Mouse (Mus musculus): ENCODE data around the gene Gm21985. TPM values are rescaled to one million over a fixed set of nuclear protein-coding genes. Genes with fewer than 3 reads are reported as not detected.

The Gm21985 gene
- total and polyA plus RNA-seq, 2 experiments from 2014 or later: not detected

DNA sequence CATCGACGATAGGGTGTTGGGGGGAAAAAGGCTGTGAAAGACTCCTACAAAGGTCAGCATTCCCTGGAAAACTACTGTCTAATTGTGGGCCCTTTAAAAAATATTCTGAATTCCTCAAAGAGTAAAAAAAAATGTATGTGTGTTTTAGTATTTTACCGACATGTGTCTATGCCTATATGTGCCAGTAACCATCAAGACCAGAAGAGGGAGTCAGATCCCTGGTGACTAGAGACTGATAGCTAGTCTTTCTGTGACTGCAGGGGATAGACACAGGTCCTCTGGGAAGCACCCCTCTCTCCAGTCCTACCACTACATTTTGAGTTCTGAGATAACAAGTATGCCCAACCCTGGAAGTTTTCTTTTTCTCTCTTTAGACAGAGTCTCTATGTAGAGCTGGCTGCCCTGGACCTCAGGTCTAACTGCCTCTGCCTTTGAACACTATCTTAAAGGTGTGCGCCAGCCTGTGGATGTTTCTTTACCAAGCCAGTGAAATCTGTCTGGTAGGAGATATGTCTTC, 3.3 kb upstream of the Gm21985 start:
- Histone ChIP-seq H3K27me3 (ENCODE audit: insufficient read depth, low read length) (no peaks in the 10 kb centered on the region), H3K27ac (peak overlapping the region; percentile 80; the same call in 1 of the 2 replicates), H3K9ac (replicated peaks; ENCODE audit: low read length) (peak overlapping the region; percentile 63), H3K9me3 (ENCODE audit: low read length) (no peaks in the 10 kb centered on the region), H3K36me3 (ENCODE audit: insufficient read depth, low read length) (no peaks in the 10 kb centered on the region), H3K4me2 (ENCODE audit: low read depth, low read length) (peak overlapping the region; percentile 72), H3K4me1 (ENCODE audit: insufficient read depth, low read length) (peaks cover 19% of the 10 kb centered on the region), H3K4me3 (ENCODE audit: low read length) (peak overlapping the region; percentile 61)
- TF ChIP-seq CTCF (IDR thresholded peaks at IDR 0.05; ENCODE audit: low read depth): peak; percentile 47
- DNase-seq (ENCODE audit: low spot score) (no peak), ATAC-seq (no peak)
- 32% methylated on average over 4 of the region's 4 CpGs for WGBS

DNA sequence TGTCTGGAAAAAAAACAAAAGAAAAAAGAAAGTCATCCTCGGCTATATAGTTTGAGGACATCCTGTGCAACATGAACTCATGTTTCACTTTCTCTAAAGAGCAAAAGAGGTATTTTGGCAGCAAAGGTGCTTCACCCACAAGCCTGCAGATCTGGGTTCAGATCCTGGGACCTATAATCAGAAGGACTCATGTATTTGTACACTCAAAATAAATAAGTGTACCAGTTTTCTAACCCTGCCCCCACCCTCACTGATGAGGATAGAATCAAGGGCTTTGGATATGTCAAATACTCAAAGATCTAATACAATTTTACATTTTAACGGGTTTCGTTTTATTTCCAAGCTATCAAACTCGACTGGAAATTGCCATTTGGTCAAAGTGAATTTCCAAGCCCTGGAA, 1.8 kb upstream of the Gm21985 start:
- ATAC-seq (no peak), DNase-seq (ENCODE audit: low spot score) (no peak)
- H3K9me3 ChIP-seq (ENCODE audit: low read length): no peaks in the 10 kb centered on the region
- TF ChIP-seq CTCF (IDR thresholded peaks at IDR 0.05; ENCODE audit: low read depth): no peak
- peaks cover 19% of the 10 kb centered on the region for H3K4me1 ChIP-seq (ENCODE audit: insufficient read depth, low read length)
- no peak overlapping the region for H3K9ac ChIP-seq (replicated peaks; ENCODE audit: low read length)
- WGBS: 80% methylated on average over 4 of the region's 4 CpGs
- no peaks in the 10 kb centered on the region for H3K27me3 ChIP-seq (ENCODE audit: insufficient read depth, low read length)
- no peak overlapping the region for H3K4me3 ChIP-seq (ENCODE audit: low read length)
- no peak overlapping the region for H3K4me2 ChIP-seq (ENCODE audit: low read depth, low read length)
- no peak overlapping the region for H3K27ac ChIP-seq
- H3K36me3 ChIP-seq (ENCODE audit: insufficient read depth, low read length): no peaks in the 10 kb centered on the region

DNA sequence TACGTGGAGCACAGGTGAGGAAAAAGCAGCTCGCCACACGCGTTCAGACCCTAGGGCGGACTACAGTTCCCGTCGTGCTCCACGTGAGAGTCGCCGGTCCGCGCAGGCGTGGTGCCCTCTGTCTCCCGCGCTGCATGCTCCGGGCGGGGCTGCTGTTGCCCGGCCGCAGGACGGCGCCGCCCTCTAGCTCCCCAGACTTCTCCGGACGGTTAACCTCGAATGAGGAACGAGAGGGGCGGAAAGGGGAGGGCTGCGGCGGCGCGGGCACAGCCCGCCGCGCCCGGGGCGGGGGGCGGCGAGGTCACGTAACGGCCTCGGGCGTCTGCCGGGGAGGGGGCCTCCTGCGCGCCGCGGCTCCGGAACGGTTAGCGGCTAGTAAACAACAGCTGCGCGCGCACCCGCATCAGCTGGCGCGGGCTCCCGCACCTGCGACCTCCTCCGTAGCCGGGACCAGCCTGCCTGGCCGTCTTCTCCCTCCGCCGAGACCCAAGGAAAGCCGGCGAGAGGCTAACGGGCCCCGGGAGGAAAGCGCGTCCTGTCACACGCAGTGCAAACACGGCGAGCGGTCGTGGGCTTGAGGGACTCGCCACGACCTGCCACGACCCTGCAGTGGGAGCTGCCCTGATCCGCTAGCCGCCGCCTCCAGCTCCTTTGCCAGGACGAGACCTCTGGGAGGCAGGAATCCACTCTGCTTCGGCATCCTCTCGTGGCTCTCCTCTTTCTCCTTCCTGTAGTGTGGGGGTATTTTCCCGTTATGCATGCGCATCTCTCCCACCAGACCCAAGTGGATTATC, 469 bp upstream of the Gm21985 start, which contains the start of gene Slc12a6:
Gene Slc12a6 (plus strand): TSS at position 378 of the 794 bp plus-strand sequence.
- peak within 1 kb of the TSS; percentile 87 for H3K4me3 ChIP-seq (ENCODE audit: low read length)
- H3K4me2 ChIP-seq (ENCODE audit: low read depth, low read length): peak within 1 kb of the TSS; percentile 87
- peak; percentile 94 for DNase-seq (ENCODE audit: low spot score)
- H3K9ac ChIP-seq (replicated peaks; ENCODE audit: low read length): peak within 1 kb of the TSS; percentile 85
- H3K36me3 ChIP-seq (ENCODE audit: insufficient read depth, low read length): no peaks in the 10 kb centered on the region
- ATAC-seq: peak; percentile 95
- H3K27ac ChIP-seq: peak within 1 kb of the TSS; percentile 96
- no peaks in the 10 kb centered on the region for H3K9me3 ChIP-seq (ENCODE audit: low read length)
- peaks cover 22% of the 10 kb centered on the region for H3K4me1 ChIP-seq (ENCODE audit: insufficient read depth, low read length)
- TF ChIP-seq CTCF (IDR thresholded peaks at IDR 0.05; ENCODE audit: low read depth): no peak
- under 1% methylated on average over 76 of the region's 85 CpGs for WGBS
- no peaks in the 10 kb centered on the region for H3K27me3 ChIP-seq (ENCODE audit: insufficient read depth, low read length)

DNA sequence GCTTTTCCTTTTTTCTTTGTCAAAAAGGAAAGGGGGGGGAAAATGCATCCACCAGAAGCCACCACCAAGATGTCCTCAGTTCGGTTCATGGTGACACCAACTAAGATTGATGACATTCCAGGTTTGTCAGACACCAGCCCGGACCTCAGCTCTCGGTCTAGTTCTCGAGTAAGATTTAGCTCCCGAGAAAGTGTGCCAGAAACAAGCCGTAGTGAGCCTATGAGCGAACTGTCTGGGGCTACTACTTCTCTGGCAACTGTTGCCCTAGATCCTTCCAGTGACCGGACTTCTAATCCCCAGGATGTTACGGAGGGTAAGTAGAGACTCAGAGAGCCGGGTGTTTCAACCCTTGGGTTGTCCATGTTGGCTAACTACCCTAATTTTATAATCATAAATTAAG, 666 bp downstream of the Gm21985 start:
- Histone ChIP-seq H3K4me3 (ENCODE audit: low read length) (peak overlapping the region; percentile 87), H3K4me1 (ENCODE audit: insufficient read depth, low read length) (peaks cover 22% of the 10 kb centered on the region), H3K9ac (replicated peaks; ENCODE audit: low read length) (peak overlapping the region; percentile 85), H3K36me3 (ENCODE audit: insufficient read depth, low read length) (no peaks in the 10 kb centered on the region), H3K27me3 (ENCODE audit: insufficient read depth, low read length) (no peaks in the 10 kb centered on the region), H3K27ac (peak overlapping the region; percentile 96; the same call in 1 of the 2 replicates), H3K9me3 (ENCODE audit: low read length) (no peaks in the 10 kb centered on the region), H3K4me2 (ENCODE audit: low read depth, low read length) (peak overlapping the region; percentile 87)
- ATAC-seq (no peak), DNase-seq (ENCODE audit: low spot score) (peak; percentile 27)
- WGBS: 19% methylated on average over 10 of the region's 10 CpGs
- no peak for TF ChIP-seq CTCF (IDR thresholded peaks at IDR 0.05; ENCODE audit: low read depth)

DNA sequence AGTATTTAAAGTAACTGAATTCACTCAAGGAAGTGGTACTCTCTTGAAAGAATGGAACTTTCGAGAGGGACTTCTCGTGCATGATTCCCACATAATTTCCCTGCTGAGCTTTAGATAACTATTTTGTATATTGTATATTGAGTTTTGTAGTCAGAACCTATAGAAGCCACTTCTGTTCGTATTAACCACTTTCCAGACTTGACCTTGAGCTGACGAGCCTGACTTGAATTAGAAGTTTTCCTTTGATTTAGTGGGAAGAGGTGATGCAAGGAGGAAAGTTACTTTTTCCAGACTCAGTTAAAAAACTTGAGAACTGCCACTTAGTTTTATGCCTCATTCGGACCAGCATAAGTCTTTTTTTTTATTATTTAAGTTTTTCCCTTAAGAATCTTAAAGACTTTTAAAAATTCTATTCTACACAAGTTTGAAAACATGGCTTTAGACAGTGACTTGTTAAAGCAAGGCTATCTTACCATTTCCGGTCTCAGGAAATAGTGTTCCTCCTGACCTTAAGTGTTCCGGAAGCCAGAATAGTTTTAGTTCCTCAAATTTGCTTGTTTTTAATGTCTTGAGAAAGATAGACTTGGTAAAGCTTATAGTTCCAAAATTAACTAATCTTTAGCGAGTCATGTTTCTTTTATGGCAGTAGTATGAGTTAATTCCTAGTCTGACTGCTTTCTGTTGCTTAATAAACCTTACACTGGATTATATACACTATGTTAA, 1.6 kb downstream of the Gm21985 start:
- Histone ChIP-seq H3K4me2 (ENCODE audit: low read depth, low read length) (peak overlapping the region; percentile 87), H3K27me3 (ENCODE audit: insufficient read depth, low read length) (no peaks in the 10 kb centered on the region), H3K4me1 (ENCODE audit: insufficient read depth, low read length) (peaks cover 20% of the 10 kb centered on the region), H3K9me3 (ENCODE audit: low read length) (no peaks in the 10 kb centered on the region), H3K27ac (no peak overlapping the region), H3K36me3 (ENCODE audit: insufficient read depth, low read length) (no peaks in the 10 kb centered on the region), H3K9ac (replicated peaks; ENCODE audit: low read length) (no peak overlapping the region; the same call in 1 of the 2 replicates), H3K4me3 (ENCODE audit: low read length) (peak overlapping the region; percentile 87)
- 68% methylated on average over 8 of the region's 8 CpGs for WGBS
- TF ChIP-seq CTCF (IDR thresholded peaks at IDR 0.05; ENCODE audit: low read depth): no peak
- ATAC-seq (no peak), DNase-seq (ENCODE audit: low spot score) (no peak)

DNA sequence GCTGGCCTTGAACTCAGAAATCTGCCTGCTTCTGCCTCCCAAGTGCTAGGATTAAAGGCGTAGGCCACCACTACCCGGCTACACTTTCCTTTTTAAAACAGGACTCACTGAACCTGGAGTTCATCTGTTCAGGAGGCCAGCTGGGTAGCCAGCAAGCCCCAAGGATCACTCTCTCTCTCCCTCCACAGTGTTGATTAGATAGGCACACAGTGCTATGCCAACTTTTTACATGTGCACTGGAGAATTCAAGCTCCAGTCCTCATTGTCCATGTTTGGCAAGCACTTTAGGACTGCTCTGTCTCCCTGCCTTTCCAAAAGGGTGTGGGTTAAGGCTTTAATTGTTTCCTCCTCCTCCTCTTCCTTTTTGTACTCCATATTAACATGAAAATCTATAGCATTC, 3.9 kb downstream of the Gm21985 start:
- no peak for TF ChIP-seq CTCF (IDR thresholded peaks at IDR 0.05; ENCODE audit: low read depth)
- Histone ChIP-seq H3K4me2 (ENCODE audit: low read depth, low read length) (no peak overlapping the region; the same call in 1 of the 2 replicates), H3K9me3 (ENCODE audit: low read length) (no peaks in the 10 kb centered on the region), H3K36me3 (ENCODE audit: insufficient read depth, low read length) (no peaks in the 10 kb centered on the region), H3K27ac (no peak overlapping the region), H3K4me3 (ENCODE audit: low read length) (no peak overlapping the region), H3K27me3 (ENCODE audit: insufficient read depth, low read length) (no peaks in the 10 kb centered on the region), H3K9ac (replicated peaks; ENCODE audit: low read length) (no peak overlapping the region), H3K4me1 (ENCODE audit: insufficient read depth, low read length) (peaks cover 17% of the 10 kb centered on the region)
- ATAC-seq (no peak), DNase-seq (ENCODE audit: low spot score) (no peak)
- WGBS: 96% methylated on average over 2 of the region's 2 CpGs
